11 mouse cellular contexts compared by ENCODE assay signal in genomic region chr2:35841841-35842420, GRCm38 (mm10).
DNase-seq lines count a peak whose midpoint lies in the region; ATAC-seq and TF ChIP-seq lines count a peak whose summit lies in the region.
"Had no signal": no experiment of that assay in that cellular context is flagged by ENCODE, and none has a peak within 500 bp of the region (broad histone marks: within the 10 kb centered on the region; RNA-seq: fewer than 3 reads in every experiment).

No protein-coding gene starts in this region.

- H3K4me1 ChIP-seq in cerebellum, adult 2 months (ENCODE audit: control insufficient read depth, insufficient read depth, low read length) = peaks cover 29% of the 10 kb centered on the region
- H3K4me1 ChIP-seq in lung, embryonic 16.5 days (replicated peaks; ENCODE audit: control insufficient read depth, insufficient read depth, low read length) = no peaks in the 10 kb centered on the region
- peaks cover 16% of the 10 kb centered on the region; the same call in 1 of the 2 replicates for H3K4me1 ChIP-seq in stomach, embryonic 14.5 days (ENCODE audit: control insufficient read depth, insufficient read depth, low read length)
- peaks cover 12% of the 10 kb centered on the region; the same call in 1 of the 2 replicates for H3K4me1 ChIP-seq in hindbrain, embryonic 14.5 days (replicated peaks; ENCODE audit: control insufficient read depth, insufficient read depth, low read length)

- ATAC-seq in lung, embryonic 16.5 days (ENCODE audit: low read depth) = 0 out of 2 replicates have a peak, but pooled peaks have one; percentile 36
- ATAC-seq in common myeloid progenitor, adult 5-6 weeks (replicated peaks; ENCODE audit: low read depth, poor library complexity, severe bottlenecking) = 0 out of 2 replicates have a peak, but pooled peaks have one; percentile 1
- no peak for ATAC-seq in stomach, embryonic 14.5 days (ENCODE audit: insufficient number of reproducible peaks, insufficient read depth, low FRiP score, low read depth)
- ATAC-seq in hindbrain, embryonic 14.5 days (ENCODE audit: low FRiP score) = no peak

- no peak overlapping the region for H3K9ac ChIP-seq in lung, embryonic 16.5 days (ENCODE audit: low read length)
- no peak overlapping the region for H3K9ac ChIP-seq in stomach, embryonic 14.5 days (replicated peaks; ENCODE audit: low read depth, low read length)
- no peak overlapping the region for H3K9ac ChIP-seq in hindbrain, embryonic 14.5 days
- H3K9ac ChIP-seq: heart, embryonic 12.5 days; midbrain, embryonic 12.5 days; neural tube, embryonic 13.5 days had no signal

- 0 out of 2 replicates have a peak, but pooled peaks cover 2% of the 10 kb centered on the region for H3K9me3 ChIP-seq in lung, embryonic 16.5 days (ENCODE audit: control insufficient read depth, low read length)
- peaks cover 5% of the 10 kb centered on the region; the same call in 1 of the 2 replicates for H3K9me3 ChIP-seq in stomach, embryonic 14.5 days (ENCODE audit: control insufficient read depth, low read depth, low read length)
- no peaks in the 10 kb centered on the region for H3K9me3 ChIP-seq in hindbrain, embryonic 14.5 days (ENCODE audit: control insufficient read depth, low read length)
- H3K9me3 ChIP-seq: neural tube, embryonic 13.5 days had no signal

- H3K27ac ChIP-seq in cerebellum, adult 2 months (ENCODE audit: insufficient read depth, low read length) = no peak overlapping the region
- peak overlapping the region; percentile 45 for H3K27ac ChIP-seq in lung, embryonic 16.5 days (ENCODE audit: low read length)
- H3K27ac ChIP-seq in stomach, embryonic 14.5 days (ENCODE audit: low read length) = peak overlapping the region; percentile 76; the same call in 1 of the 2 replicates
- no peak overlapping the region for H3K27ac ChIP-seq in hindbrain, embryonic 14.5 days
- H3K27ac ChIP-seq: midbrain, embryonic 12.5 days; neural tube, embryonic 13.5 days had no signal

- intact Hi-C loops in left cerebral cortex, postnatal 14 days (cut with DNase I) = loop anchor here (10.0 kb wide), 1 partner anchor 67 kb away; no protein-coding TSS in a partner anchor

- no peaks in the 10 kb centered on the region for H3K27me3 ChIP-seq in cerebellum, adult 2 months (ENCODE audit: control insufficient read depth, insufficient read depth, low read length)
- no peaks in the 10 kb centered on the region for H3K27me3 ChIP-seq in lung, embryonic 16.5 days (ENCODE audit: control insufficient read depth, insufficient read depth, low read depth, low read length)
- no peaks in the 10 kb centered on the region for H3K27me3 ChIP-seq in stomach, embryonic 14.5 days (ENCODE audit: control insufficient read depth, insufficient read depth, low read length)
- H3K27me3 ChIP-seq in hindbrain, embryonic 14.5 days (ENCODE audit: control insufficient read depth, insufficient read depth, low read length) = no peaks in the 10 kb centered on the region
- H3K27me3 ChIP-seq: neural tube, embryonic 13.5 days had no signal

- H3K4me3 ChIP-seq in cerebellum, adult 2 months (replicated peaks; ENCODE audit: insufficient read depth, low read depth, low read length) = no peak overlapping the region
- no peak overlapping the region for H3K4me3 ChIP-seq in lung, embryonic 16.5 days (ENCODE audit: low read length)
- no peak overlapping the region for H3K4me3 ChIP-seq in stomach, embryonic 14.5 days (ENCODE audit: low read depth, low read length)
- no peak overlapping the region for H3K4me3 ChIP-seq in hindbrain, embryonic 14.5 days (replicated peaks; ENCODE audit: low read length)
- H3K4me3 ChIP-seq: heart, embryonic 12.5 days; midbrain, embryonic 12.5 days; neural tube, embryonic 13.5 days had no signal

- no peaks in the 10 kb centered on the region for H3K36me3 ChIP-seq in lung, embryonic 16.5 days (ENCODE audit: control insufficient read depth, insufficient read depth, low read length)
- H3K36me3 ChIP-seq in stomach, embryonic 14.5 days (ENCODE audit: control insufficient read depth, insufficient read depth, low read length) = no peaks in the 10 kb centered on the region
- no peaks in the 10 kb centered on the region for H3K36me3 ChIP-seq in hindbrain, embryonic 14.5 days (replicated peaks; ENCODE audit: control insufficient read depth, insufficient read depth)
- H3K36me3 ChIP-seq: heart, embryonic 12.5 days; midbrain, embryonic 12.5 days; neural tube, embryonic 13.5 days had no signal

- TF ChIP-seq POLR2A in cerebellum, adult 2 months (IDR thresholded peaks at IDR 0.05; ENCODE audit: borderline replicate concordance, insufficient read depth, low read length) = no peak

- H3K4me2 ChIP-seq in lung, embryonic 16.5 days (ENCODE audit: low read depth, low read length) = no peak overlapping the region
- H3K4me2 ChIP-seq in stomach, embryonic 14.5 days (replicated peaks; ENCODE audit: low read depth, low read length) = no peak overlapping the region
- H3K4me2 ChIP-seq in hindbrain, embryonic 14.5 days (replicated peaks) = no peak overlapping the region
- H3K4me2 ChIP-seq: heart, embryonic 12.5 days; midbrain, embryonic 12.5 days; neural tube, embryonic 13.5 days had no signal

- WGBS in cerebellum, adult 2 months = 70% methylated on average over 4 of the region's 4 CpGs
- whole genome bisulfite sequencing in lung, embryonic 16.5 days = 46% methylated on average over 4 of the region's 4 CpGs
- 67% methylated on average over 4 of the region's 4 CpGs for WGBS in stomach, embryonic 14.5 days
- WGBS in hindbrain, embryonic 14.5 days = 69% methylated on average over 4 of the region's 4 CpGs

- TF ChIP-seq CTCF in cerebellum, adult 2 months (IDR thresholded peaks at IDR 0.05; ENCODE audit: borderline replicate concordance, insufficient read depth, low read depth, low read length) = peak; percentile 22; the same call in 1 of the 2 replicates

- no peak for DNase-seq in cerebellum, adult 2 months
- no peak for DNase-seq in cerebellum, adult 18-20 months
- no peak for DNase-seq in lung, postnatal 10 days
- DNase-seq in left cerebral cortex, postnatal 14 days (ENCODE audit: low spot score in 2 of 2) = no peak
- no peak for DNase-seq in hindbrain, embryonic 14.5 days (ENCODE audit: low spot score)

Comparison
In these comparisons a context has a peak if more than half of its experiments do, and no peak if none do; other contexts are left out.
1. H3K27ac ChIP-seq: peak in lung, embryonic 16.5 days (single experiment) and stomach, embryonic 14.5 days (single experiment); none in cerebellum, adult 2 months (single experiment) and hindbrain, embryonic 14.5 days (single experiment).
2. ATAC-seq: peak in lung, embryonic 16.5 days (single experiment) and common myeloid progenitor, adult 5-6 weeks (single experiment); none in stomach, embryonic 14.5 days (single experiment) and hindbrain, embryonic 14.5 days (single experiment).